Mouse (Mus musculus): ENCODE measurements around the gene Ythdf2.
A peak's percentile ranks its signal among the peaks of the same experiment; 100 is the strongest.
"Not testable (repeated sequence)": the region's sequence is repeated elsewhere in the genome, so short reads cannot be mapped to it uniquely, and the experiment has no call there.

Ythdf2 gene

GRCm38 (mm10) chr4:132211953-132212734, at the start of gene Ythdf2:
Gene Ythdf2 (minus strand): TSS chr4:132212303.
- peak; percentile 94 for DNase-seq

GRCm38 (mm10) chr4:132260404-132261379, 48.6 kb upstream of the Ythdf2 start:
- DNase-seq, result no peak

- DNase-seq, result no peak
These were observed 47.1 kb upstream of the Ythdf2 start for GRCm38 (mm10) chr4:132259248-132259647.

- no peak for DNase-seq
These were observed 44.3 kb upstream of the Ythdf2 start for GRCm38 (mm10) chr4:132256384-132256783.

GRCm38 (mm10) chr4:132254986-132255385, 42.9 kb upstream of the Ythdf2 start:
- no peak for DNase-seq

GRCm38 (mm10) chr4:132253622-132254021, 41.5 kb upstream of the Ythdf2 start:
- no peak for DNase-seq

GRCm38 (mm10) chr4:132253128-132253527, 41.0 kb upstream of the Ythdf2 start:
- DNase-seq, result no peak

GRCm38 (mm10) chr4:132251596-132251995, 39.5 kb upstream of the Ythdf2 start:
- DNase-seq, result no peak

- no peak for DNase-seq
These were observed 35.4 kb upstream of the Ythdf2 start for GRCm38 (mm10) chr4:132247451-132247997.

GRCm38 (mm10) chr4:132245643-132246042, 33.5 kb upstream of the Ythdf2 start:
- no peak for DNase-seq

- no peak for DNase-seq
These were observed 29.1 kb upstream of the Ythdf2 start for GRCm38 (mm10) chr4:132241208-132241607.

- no peak for DNase-seq
These were observed 28.3 kb upstream of the Ythdf2 start for GRCm38 (mm10) chr4:132240367-132240766.

- DNase-seq, result no peak
These were observed 26.3 kb upstream of the Ythdf2 start for GRCm38 (mm10) chr4:132238356-132238755.

- no peak for DNase-seq
These were observed 22.6 kb upstream of the Ythdf2 start for GRCm38 (mm10) chr4:132234710-132235109.

GRCm38 (mm10) chr4:132230422-132230821, 18.3 kb upstream of the Ythdf2 start:
- no peak for DNase-seq

GRCm38 (mm10) chr4:132222001-132222400, 9.9 kb upstream of the Ythdf2 start:
- DNase-seq, result not testable (repeated sequence)

- DNase-seq, result not testable (repeated sequence)
These were observed 6.3 kb upstream of the Ythdf2 start for GRCm38 (mm10) chr4:132218439-132218838.

GRCm38 (mm10) chr4:132217781-132218180, 5.7 kb upstream of the Ythdf2 start:
- DNase-seq, result no peak

- DNase-seq, result no peak
These were observed 4.5 kb upstream of the Ythdf2 start for GRCm38 (mm10) chr4:132216602-132217001.

- DNase-seq, result no peak
These were observed 2.7 kb upstream of the Ythdf2 start for GRCm38 (mm10) chr4:132214847-132215246.

- peak; percentile 22 for DNase-seq
These were observed 786 bp downstream of the Ythdf2 start for GRCm38 (mm10) chr4:132211091-132211942.

GRCm38 (mm10) chr4:132210325-132210724, 1.8 kb downstream of the Ythdf2 start:
- DNase-seq, result no peak
